7 mouse cellular contexts compared by ENCODE assay signal in the genomic region with DNA sequence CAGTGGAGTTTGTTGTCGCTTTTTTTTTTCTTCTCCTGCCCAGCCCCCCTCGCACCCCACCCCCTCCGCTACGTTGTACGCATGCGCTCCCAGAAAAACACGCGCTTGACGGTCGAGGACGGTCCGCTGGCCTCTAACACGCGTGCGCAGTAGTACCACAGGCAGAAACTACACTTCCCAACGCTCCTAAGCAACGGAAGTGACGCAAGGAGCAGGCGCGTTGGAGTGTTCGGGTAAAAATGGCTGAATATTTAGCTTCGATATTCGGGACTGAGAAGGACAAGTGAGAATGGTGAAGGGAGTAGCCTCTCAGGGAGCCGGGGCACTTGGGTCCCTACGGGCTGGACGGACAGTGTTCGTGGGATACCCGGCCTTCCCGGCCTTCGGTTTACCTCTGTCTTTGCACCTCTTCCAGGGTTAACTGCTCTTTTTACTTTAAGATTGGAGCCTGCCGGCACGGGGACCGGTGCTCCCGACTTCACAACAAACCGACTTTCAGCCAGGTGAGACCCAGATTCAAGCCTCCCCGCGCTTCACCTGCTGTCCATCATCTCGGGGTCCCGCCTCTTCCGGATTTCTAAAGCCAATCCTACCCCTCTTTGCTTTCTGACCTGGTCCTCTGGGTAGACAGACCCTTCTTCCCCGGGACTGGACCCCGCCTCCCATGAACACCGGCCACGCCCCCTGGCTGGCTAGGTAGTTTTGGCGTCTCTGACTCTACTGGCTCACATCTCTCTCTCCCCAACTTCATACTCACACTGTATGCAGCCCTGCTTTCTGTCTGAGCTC. TPM values are rescaled to one million over a fixed set of nuclear protein-coding genes. Genes with fewer than 3 reads are reported as not detected.
DNase-seq lines count a peak whose midpoint lies in the region; ATAC-seq lines count a peak whose summit lies in the region.

A gene (plus strand): TSS at position 185 of the 789 bp plus-strand sequence.
A gene (plus strand): TSS at position 228 of the 789 bp plus-strand sequence.
A gene (minus strand): TSS at position 511 of the 789 bp plus-strand sequence.

- no peaks in the 10 kb centered on the region for H3K9me3 ChIP-seq in embryonic facial prominence, embryonic 12.5 days
- no peaks in the 10 kb centered on the region for H3K9me3 ChIP-seq in limb, embryonic 11.5 days (ENCODE audit: control insufficient read depth, low read length)
- no peaks in the 10 kb centered on the region for H3K9me3 ChIP-seq in midbrain, embryonic 14.5 days (ENCODE audit: control insufficient read depth, low read length)

- H3K4me1 ChIP-seq in embryonic facial prominence, embryonic 12.5 days: peaks cover 17% of the 10 kb centered on the region
- H3K4me1 ChIP-seq in limb, embryonic 11.5 days (ENCODE audit: control insufficient read depth, insufficient read depth, low read length): peaks cover 10% of the 10 kb centered on the region
- H3K4me1 ChIP-seq in midbrain, embryonic 14.5 days (ENCODE audit: control insufficient read depth, insufficient read depth, low read length): peaks cover 19% of the 10 kb centered on the region

- peak; percentile 96 for DNase-seq in adrenal gland, postnatal 25 days
- DNase-seq in heart, adult 11 months: peak; percentile 100
- peak; percentile 94 for DNase-seq in kidney, adult 18-20 months
- peak; percentile 96 for DNase-seq in limb, embryonic 11.5 days (ENCODE audit: low spot score)
- DNase-seq in midbrain, embryonic 14.5 days: peak; percentile 100
- DNase-seq in spleen, adult 18-20 months: peak; percentile 88 to 91

- peak within 1 kb of the TSS; percentile 77 for H3K4me2 ChIP-seq in embryonic facial prominence, embryonic 12.5 days (replicated peaks)
- peak within 1 kb of the TSS; percentile 53 for H3K4me2 ChIP-seq in limb, embryonic 11.5 days (ENCODE audit: low read depth, severe bottlenecking)
- H3K4me2 ChIP-seq in midbrain, embryonic 14.5 days (ENCODE audit: low read length): peak within 1 kb of the TSS; percentile 83

- ATAC-seq in embryonic facial prominence, embryonic 12.5 days (ENCODE audit: insufficient number of reproducible peaks, insufficient read depth, low FRiP score, low TSS enrichment): peak; percentile 86
- ATAC-seq in limb, embryonic 11.5 days (ENCODE audit: insufficient number of reproducible peaks, low FRiP score, low TSS enrichment, low read depth): peak; percentile 84
- peak; percentile 89 for ATAC-seq in midbrain, embryonic 14.5 days (ENCODE audit: low FRiP score, low TSS enrichment)

- under 1% methylated on average over 45 of the region's 45 CpGs for WGBS in embryonic facial prominence, embryonic 12.5 days
- WGBS in limb, embryonic 11.5 days: under 1% methylated on average over 45 of the region's 45 CpGs
- WGBS in midbrain, embryonic 14.5 days: under 1% methylated on average over 45 of the region's 45 CpGs

- peak within 1 kb of the TSS; percentile 61 for H3K4me3 ChIP-seq in embryonic facial prominence, embryonic 12.5 days
- peak within 1 kb of the TSS; percentile 71 for H3K4me3 ChIP-seq in limb, embryonic 11.5 days (ENCODE audit: low read depth, low read length)
- peak within 1 kb of the TSS; percentile 80 for H3K4me3 ChIP-seq in midbrain, embryonic 14.5 days (replicated peaks; ENCODE audit: low read depth, low read length)

- H3K27me3 ChIP-seq in embryonic facial prominence, embryonic 12.5 days: no peaks in the 10 kb centered on the region
- no peaks in the 10 kb centered on the region for H3K27me3 ChIP-seq in limb, embryonic 11.5 days (ENCODE audit: control insufficient read depth, insufficient read depth, low read length)
- H3K27me3 ChIP-seq in midbrain, embryonic 14.5 days (ENCODE audit: control insufficient read depth, insufficient read depth, low read length): no peaks in the 10 kb centered on the region

- H3K36me3 ChIP-seq in embryonic facial prominence, embryonic 12.5 days: peaks cover 30% of the 10 kb centered on the region
- peaks cover 6% of the 10 kb centered on the region; the same call in 1 of the 2 replicates for H3K36me3 ChIP-seq in limb, embryonic 11.5 days (ENCODE audit: control insufficient read depth, insufficient read depth, low read length)
- H3K36me3 ChIP-seq in midbrain, embryonic 14.5 days (ENCODE audit: control insufficient read depth, insufficient read depth, low read length): peaks cover 30% of the 10 kb centered on the region

- H3K27ac ChIP-seq in embryonic facial prominence, embryonic 12.5 days: peak within 1 kb of the TSS; percentile 94
- H3K27ac ChIP-seq in limb, embryonic 11.5 days (replicated peaks; ENCODE audit: low read depth, low read length): peak within 1 kb of the TSS; percentile 92
- H3K27ac ChIP-seq in midbrain, embryonic 14.5 days (replicated peaks; ENCODE audit: low read depth, low read length): peak within 1 kb of the TSS; percentile 92

- peak within 1 kb of the TSS; percentile 71 for H3K9ac ChIP-seq in embryonic facial prominence, embryonic 12.5 days
- peak within 1 kb of the TSS; percentile 81 for H3K9ac ChIP-seq in limb, embryonic 11.5 days (ENCODE audit: low read length)
- peak within 1 kb of the TSS; percentile 68 for H3K9ac ChIP-seq in midbrain, embryonic 14.5 days (replicated peaks; ENCODE audit: low read length)

RNA-seq across cellular contexts. Expression of the first gene that starts in this region (rescaled TPM):
- 71.9 and 81.8 TPM in 2 replicates for total RNA-seq in adrenal gland, postnatal 25 days (2021)
- polyA plus RNA-seq in embryonic facial prominence, embryonic 12.5 days (2016; fragmentation: Nextera tagmentation; extraction: Ambion mirVana): 94.1 TPM in 2 replicates
- 91.9 and 100 TPM in 2 replicates for polyA plus RNA-seq in limb, embryonic 11.5 days (2014; fragmentation: Nextera tagmentation; extraction: Ambion mirVana)
- 103 and 104 TPM in 2 replicates for polyA plus RNA-seq in midbrain, embryonic 14.5 days (2014; fragmentation: Nextera tagmentation; extraction: Ambion mirVana)

RNA-seq across cellular contexts. Expression of the second gene that starts in this region (rescaled TPM):
- 6.3 and 8.0 TPM in 2 replicates for total RNA-seq in adrenal gland, postnatal 25 days (2021)
- polyA plus RNA-seq in embryonic facial prominence, embryonic 12.5 days (2016; fragmentation: Nextera tagmentation; extraction: Ambion mirVana): 16.5 and 17.4 TPM in 2 replicates
- 6.0 and 6.8 TPM in 2 replicates for polyA plus RNA-seq in limb, embryonic 11.5 days (2014; fragmentation: Nextera tagmentation; extraction: Ambion mirVana)
- 8.2 and 11.8 TPM in 2 replicates for polyA plus RNA-seq in midbrain, embryonic 14.5 days (2014; fragmentation: Nextera tagmentation; extraction: Ambion mirVana)

RNA-seq across cellular contexts. Expression of the third gene that starts in this region (rescaled TPM):
- total RNA-seq in adrenal gland, postnatal 25 days (2021): 148 and 160 TPM in 2 replicates
- 132 and 138 TPM in 2 replicates for polyA plus RNA-seq in embryonic facial prominence, embryonic 12.5 days (2016; fragmentation: Nextera tagmentation; extraction: Ambion mirVana)
- 105 and 123 TPM in 2 replicates for polyA plus RNA-seq in limb, embryonic 11.5 days (2014; fragmentation: Nextera tagmentation; extraction: Ambion mirVana)
- 99.1 and 135 TPM in 2 replicates for polyA plus RNA-seq in midbrain, embryonic 14.5 days (2014; fragmentation: Nextera tagmentation; extraction: Ambion mirVana)

Comparison
In these comparisons a context has a peak if more than half of its experiments do, and no peak if none do; other contexts are left out.
1. Peak in every context shown above with its lines: DNase-seq, ATAC-seq, H3K4me3 ChIP-seq and H3K27ac ChIP-seq.